Mouse (Mus musculus): Measurements from ENCODE around the gene Lypd6b. TPM values are rescaled to one million over a fixed set of nuclear protein-coding genes. Genes with fewer than 3 reads are reported as not detected.
A peak's percentile ranks its signal among the peaks of the same experiment; 100 is the strongest.

The Lypd6b gene
- total RNA-seq, 2 experiments from 2014 or later = 6.3 to 7.4 TPM

- DNase-seq (ENCODE audit: extremely low spot score in 1 of 2, low spot score in 2 of 2) = no peak
- no peak for TF ChIP-seq CTCF (IDR thresholded peaks at IDR 0.05)
- intact Hi-C loops (cut with DNase I) = no loop called here
- no peak overlapping the region for H3K27ac ChIP-seq
- H3K4me3 ChIP-seq = no peak overlapping the region
Observed at GRCm38 (mm10) chr2:49979991-49980390, 192.5 kb downstream of the Lypd6b start.

- intact Hi-C loops (cut with DNase I) = no loop called here
- H3K4me3 ChIP-seq = no peak overlapping the region
- TF ChIP-seq CTCF (IDR thresholded peaks at IDR 0.05) = no peak
- DNase-seq (ENCODE audit: extremely low spot score in 1 of 2, low spot score in 2 of 2) = peak; percentile 17
- H3K27ac ChIP-seq = no peak overlapping the region
Observed at GRCm38 (mm10) chr2:49983021-49983420, 195.5 kb downstream of the Lypd6b start.

DNA sequence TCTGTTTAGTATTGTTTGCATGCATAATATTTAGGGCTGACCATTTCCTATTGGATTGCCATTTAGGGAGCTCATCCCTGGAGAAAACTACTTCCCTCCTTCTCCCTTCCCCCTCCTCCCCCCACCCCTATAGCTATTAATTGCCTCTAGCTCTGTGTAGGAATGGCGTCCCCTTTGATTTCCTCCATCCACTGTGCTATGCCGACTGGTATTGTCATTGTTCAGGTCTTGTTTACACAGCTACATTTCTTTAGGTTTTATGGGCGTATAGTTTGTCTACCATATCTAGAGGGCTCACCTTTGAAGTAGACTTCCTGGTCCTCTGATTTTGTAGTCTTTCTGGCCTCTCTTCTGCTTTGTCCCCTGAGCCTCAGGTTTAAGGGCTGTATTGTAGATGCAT lies 197.3 kb downstream of the Lypd6b start:
- no peak overlapping the region for H3K4me3 ChIP-seq
- no peak for DNase-seq (ENCODE audit: extremely low spot score in 1 of 2, low spot score in 2 of 2)
- intact Hi-C loops (cut with DNase I) = no loop called here
- H3K27ac ChIP-seq = no peak overlapping the region
- no peak for TF ChIP-seq CTCF (IDR thresholded peaks at IDR 0.05)

DNA sequence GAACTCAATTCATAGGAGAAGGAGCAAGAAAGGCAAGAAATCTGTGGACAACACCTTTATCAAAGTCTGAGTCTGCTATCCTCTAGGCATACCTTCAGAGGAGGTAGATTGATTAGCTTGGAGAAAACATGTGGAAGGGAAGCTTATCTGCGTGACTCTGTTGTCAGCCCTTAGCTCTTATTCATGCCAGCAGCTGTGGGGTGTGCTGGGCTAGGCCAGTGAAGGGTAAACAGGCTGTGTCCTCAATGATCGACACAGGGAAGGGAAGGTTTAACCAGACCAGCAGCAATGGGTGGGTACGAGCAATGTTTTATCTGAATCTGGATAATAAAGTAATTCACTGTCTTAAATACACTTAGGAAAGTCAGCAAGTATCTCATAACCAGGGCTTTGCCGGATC lies 208.4 kb downstream of the Lypd6b start:
- no peak for TF ChIP-seq CTCF (IDR thresholded peaks at IDR 0.05)
- intact Hi-C loops (cut with DNase I) = no loop called here
- H3K4me3 ChIP-seq = no peak overlapping the region
- no peak for DNase-seq (ENCODE audit: extremely low spot score in 1 of 2, low spot score in 2 of 2)
- no peak overlapping the region for H3K27ac ChIP-seq

DNA sequence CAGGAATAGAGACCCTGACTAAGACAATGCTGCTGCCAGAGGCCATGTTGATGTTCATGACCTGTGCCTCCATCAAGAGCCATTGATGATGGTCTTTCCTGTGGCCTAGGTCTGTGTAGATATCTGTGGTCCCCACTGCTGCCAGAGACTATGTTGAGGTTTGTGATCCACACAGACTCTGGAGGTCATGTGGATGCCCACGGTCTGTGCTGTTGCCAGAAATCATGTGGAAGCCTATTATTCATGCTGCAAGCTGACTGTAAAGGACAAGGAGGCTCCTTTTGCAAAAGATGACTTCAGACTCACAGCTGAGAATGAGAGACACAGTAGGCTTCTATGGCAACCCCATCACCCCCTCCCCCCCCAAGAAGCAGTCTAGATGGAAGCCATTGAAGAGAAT lies 209.7 kb downstream of the Lypd6b start:
- no peak for TF ChIP-seq CTCF (IDR thresholded peaks at IDR 0.05)
- Histone ChIP-seq H3K4me3 (no peak overlapping the region), H3K27ac (no peak overlapping the region)
- intact Hi-C loops (cut with DNase I) = no loop called here
- no peak for DNase-seq (ENCODE audit: extremely low spot score in 1 of 2, low spot score in 2 of 2)

Other genes with a start within 250 kb of the Lypd6b start
- 100 to 1,000 TPM; 567 to 594 TPM for gene Kif5c, start 168.4 kb upstream of the Lypd6b start, total RNA-seq (2021)

All from left cerebral cortex, adult 2 months (tissue).